Mouse (Mus musculus): Measurements from ENCODE around the gene Pphln1. TPM values are rescaled to one million over a fixed set of nuclear protein-coding genes. Genes with fewer than 3 reads are reported as not detected.

The Pphln1 gene
- polyA plus RNA-seq, 1 experiment = 28.2 TPM

DNA sequence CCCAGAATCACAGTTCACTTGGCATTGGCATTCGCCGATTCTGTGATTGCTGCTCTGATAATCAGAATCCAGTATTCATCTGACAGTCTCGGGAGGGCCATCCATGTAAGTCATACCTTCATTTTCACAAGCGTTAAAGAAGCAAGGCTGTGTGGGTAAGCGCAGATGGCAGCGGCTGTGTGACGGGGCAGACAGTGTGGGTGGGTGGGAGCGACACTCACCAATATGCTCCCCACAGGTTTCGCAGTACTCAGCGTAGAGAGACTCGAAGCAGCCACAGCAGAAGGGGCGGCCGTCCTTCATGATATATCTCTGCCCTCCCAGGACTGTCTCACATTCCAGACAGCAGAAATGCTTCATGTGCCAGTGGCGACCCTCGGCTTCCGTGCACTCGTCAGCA is 106.7 kb downstream of the Pphln1 start:
- Histone ChIP-seq H3K4me3 (ENCODE audit: insufficient read depth, poor library complexity, severe bottlenecking) (no peak overlapping the region), H3K79me2 (ENCODE audit: control insufficient read depth, insufficient read depth) (no peaks in the 10 kb centered on the region), H3K27me3 (ENCODE audit: control insufficient read depth, insufficient read depth, insufficient read length) (no peaks in the 10 kb centered on the region), H3K79me3 (ENCODE audit: low read depth) (no peaks in the 10 kb centered on the region), H3K36me3 (ENCODE audit: control insufficient read depth, insufficient read depth) (peaks cover 21% of the 10 kb centered on the region), H3ac (ENCODE audit: control insufficient read depth, insufficient read length, low read depth) (no peak overlapping the region)
- TF ChIP-seq MYOG (IDR thresholded peaks at IDR 0.05; ENCODE audit: control insufficient read depth, extremely low read depth, insufficient read length) (no peak), FOSL1 (IDR thresholded peaks at IDR 0.05; ENCODE audit: insufficient read depth, low read length, poor library complexity, severe bottlenecking) (no peak), CEBPB (IDR thresholded peaks at IDR 0.05; ENCODE audit: low read depth) (no peak), MYOD1 (IDR thresholded peaks at IDR 0.05; ENCODE audit: control insufficient read depth, insufficient read length, low read depth) (no peak), MAX (IDR thresholded peaks at IDR 0.05) (no peak), USF1 (IDR thresholded peaks at IDR 0.05; ENCODE audit: low read depth) (no peak), CTCF (IDR thresholded peaks at IDR 0.05; ENCODE audit: control insufficient read depth, insufficient read depth, insufficient read length) (no peak)

DNA sequence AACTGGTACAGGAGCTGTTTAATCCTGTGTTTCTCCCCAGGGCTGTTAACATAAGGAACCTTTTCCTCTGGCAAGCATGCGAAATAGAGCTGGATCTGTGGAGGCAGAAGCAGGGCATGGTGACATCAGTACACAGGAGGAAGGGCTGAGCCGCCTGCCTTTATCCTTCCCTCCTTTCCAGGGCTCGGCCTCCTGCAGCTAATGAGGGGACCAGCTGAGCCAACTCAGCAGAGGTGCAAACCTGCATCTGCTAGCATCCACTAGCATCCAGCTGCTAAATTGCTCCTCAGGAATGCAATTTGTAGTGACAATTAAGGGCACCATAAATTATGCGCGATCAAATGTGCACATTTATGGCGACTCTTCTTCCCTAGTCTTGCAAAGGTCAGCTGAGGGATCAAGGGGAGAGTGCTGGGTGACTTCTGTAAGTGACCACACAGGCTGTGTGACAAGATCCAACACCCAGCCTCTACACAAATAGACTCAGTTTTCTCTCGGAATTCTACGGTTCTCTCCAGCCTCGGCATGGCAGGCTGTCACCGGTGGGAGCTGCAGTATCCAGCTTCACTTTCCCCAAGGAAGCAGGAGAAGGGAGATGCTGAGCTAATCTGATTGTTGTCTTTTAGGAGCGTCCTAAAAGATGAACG is 112.7 kb downstream of the Pphln1 start:
- no peaks in the 10 kb centered on the region for H3K36me3 ChIP-seq (ENCODE audit: control insufficient read depth, insufficient read depth)
- H3K4me3 ChIP-seq (ENCODE audit: insufficient read depth, poor library complexity, severe bottlenecking) = no peak overlapping the region
- H3K27me3 ChIP-seq (ENCODE audit: control insufficient read depth, insufficient read depth, insufficient read length) = no peaks in the 10 kb centered on the region
- no peak for TF ChIP-seq CTCF (IDR thresholded peaks at IDR 0.05; ENCODE audit: control insufficient read depth, insufficient read depth, insufficient read length)
- TF ChIP-seq MAX (IDR thresholded peaks at IDR 0.05) = no peak
- no peak for TF ChIP-seq USF1 (IDR thresholded peaks at IDR 0.05; ENCODE audit: low read depth)
- TF ChIP-seq MYOG (IDR thresholded peaks at IDR 0.05; ENCODE audit: control insufficient read depth, extremely low read depth, insufficient read length) = no peak
- no peak for TF ChIP-seq FOSL1 (IDR thresholded peaks at IDR 0.05; ENCODE audit: insufficient read depth, low read length, poor library complexity, severe bottlenecking)
- TF ChIP-seq CEBPB (IDR thresholded peaks at IDR 0.05; ENCODE audit: low read depth) = no peak
- TF ChIP-seq MYOD1 (IDR thresholded peaks at IDR 0.05; ENCODE audit: control insufficient read depth, insufficient read length, low read depth) = no peak
- H3ac ChIP-seq (ENCODE audit: control insufficient read depth, insufficient read length, low read depth) = no peak overlapping the region
- no peaks in the 10 kb centered on the region for H3K79me2 ChIP-seq (ENCODE audit: control insufficient read depth, insufficient read depth)
- H3K79me3 ChIP-seq (ENCODE audit: low read depth) = no peaks in the 10 kb centered on the region

DNA sequence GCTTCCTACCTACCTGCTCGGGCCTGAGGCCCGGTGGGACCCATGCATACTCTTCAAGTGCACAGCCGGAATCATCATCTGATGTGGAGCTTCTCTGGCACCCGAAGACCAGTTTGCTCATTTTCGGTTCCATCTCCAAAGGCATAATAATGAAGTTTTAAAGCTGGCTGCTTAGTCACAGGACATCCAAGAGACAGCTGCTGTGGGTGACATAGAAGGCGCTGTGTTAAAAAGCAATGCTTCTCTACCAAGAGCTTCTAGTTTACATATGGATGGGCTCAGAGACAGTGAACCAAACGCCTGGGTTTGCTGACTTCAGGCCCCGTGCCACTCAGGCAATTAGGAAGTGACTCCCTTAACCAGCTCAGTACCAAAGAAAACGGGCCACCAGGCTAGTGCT is 114.3 kb downstream of the Pphln1 start:
- H3K79me3 ChIP-seq (ENCODE audit: low read depth) = no peaks in the 10 kb centered on the region
- no peaks in the 10 kb centered on the region for H3K27me3 ChIP-seq (ENCODE audit: control insufficient read depth, insufficient read depth, insufficient read length)
- H3K79me2 ChIP-seq (ENCODE audit: control insufficient read depth, insufficient read depth) = no peaks in the 10 kb centered on the region
- no peaks in the 10 kb centered on the region for H3K36me3 ChIP-seq (ENCODE audit: control insufficient read depth, insufficient read depth)
- H3K4me3 ChIP-seq (ENCODE audit: insufficient read depth, poor library complexity, severe bottlenecking) = no peak overlapping the region
- no peak overlapping the region for H3ac ChIP-seq (ENCODE audit: control insufficient read depth, insufficient read length, low read depth)
- no peak for TF ChIP-seq MYOG (IDR thresholded peaks at IDR 0.05; ENCODE audit: control insufficient read depth, extremely low read depth, insufficient read length)
- no peak for TF ChIP-seq CEBPB (IDR thresholded peaks at IDR 0.05; ENCODE audit: low read depth)
- TF ChIP-seq USF1 (IDR thresholded peaks at IDR 0.05; ENCODE audit: low read depth) = no peak
- TF ChIP-seq MAX (IDR thresholded peaks at IDR 0.05) = no peak
- no peak for TF ChIP-seq CTCF (IDR thresholded peaks at IDR 0.05; ENCODE audit: control insufficient read depth, insufficient read depth, insufficient read length)

DNA sequence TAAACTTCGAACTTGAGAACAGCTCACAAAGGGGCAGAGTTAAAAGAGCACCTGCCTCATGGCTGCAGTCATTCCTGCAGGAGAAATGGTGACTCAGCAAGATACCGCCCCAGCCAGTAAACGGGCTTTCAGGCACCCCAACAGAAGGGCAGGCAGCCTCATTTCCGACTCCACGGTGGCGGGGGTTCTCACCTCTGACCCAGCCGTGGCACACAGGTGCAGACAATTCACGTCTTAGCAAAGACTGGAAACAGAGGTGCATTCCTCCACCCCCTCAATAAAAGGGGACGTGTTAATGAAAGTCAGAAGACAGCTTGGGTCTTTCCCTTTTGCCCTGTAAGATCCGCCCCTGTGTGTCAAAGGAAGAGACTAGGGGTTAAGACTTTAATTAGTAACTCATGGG is 115.8 kb downstream of the Pphln1 start:
- TF ChIP-seq CEBPB (IDR thresholded peaks at IDR 0.05; ENCODE audit: low read depth) (no peak), FOSL1 (IDR thresholded peaks at IDR 0.05; ENCODE audit: insufficient read depth, low read length, poor library complexity, severe bottlenecking) (no peak), MYOD1 (IDR thresholded peaks at IDR 0.05; ENCODE audit: control insufficient read depth, insufficient read length, low read depth) (no peak), USF1 (IDR thresholded peaks at IDR 0.05; ENCODE audit: low read depth) (no peak)
- Histone ChIP-seq H3K36me3 (ENCODE audit: control insufficient read depth, insufficient read depth) (no peaks in the 10 kb centered on the region), H3K27me3 (ENCODE audit: control insufficient read depth, insufficient read depth, insufficient read length) (no peaks in the 10 kb centered on the region), H3K79me2 (ENCODE audit: control insufficient read depth, insufficient read depth) (no peaks in the 10 kb centered on the region), H3K4me3 (ENCODE audit: insufficient read depth, poor library complexity, severe bottlenecking) (no peak overlapping the region), H3ac (ENCODE audit: control insufficient read depth, insufficient read length, low read depth) (no peak overlapping the region), H3K79me3 (ENCODE audit: low read depth) (no peaks in the 10 kb centered on the region)

DNA sequence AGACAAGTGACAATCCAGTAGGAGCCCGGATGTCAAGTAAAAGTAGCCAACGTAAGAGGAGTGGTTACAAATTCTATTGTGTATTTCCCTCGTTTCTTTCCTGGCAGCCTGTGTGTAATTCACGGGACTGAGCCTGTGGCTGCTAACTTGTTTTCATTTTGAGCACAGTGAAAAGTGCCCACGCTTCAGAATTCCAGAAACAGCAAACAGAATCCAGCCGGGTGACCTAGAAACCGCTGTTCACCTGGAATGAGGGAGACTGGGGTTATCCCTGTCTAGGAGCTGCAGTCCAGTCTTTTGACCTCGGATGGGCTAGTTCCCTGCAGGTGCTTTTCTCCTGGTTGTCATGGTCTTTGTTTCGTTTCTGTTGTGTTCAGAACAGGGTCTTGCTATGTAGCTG is 117.2 kb downstream of the Pphln1 start:
- H3K4me3 ChIP-seq (ENCODE audit: insufficient read depth, poor library complexity, severe bottlenecking) = no peak overlapping the region
- no peaks in the 10 kb centered on the region for H3K79me2 ChIP-seq (ENCODE audit: control insufficient read depth, insufficient read depth)
- no peak overlapping the region for H3ac ChIP-seq (ENCODE audit: control insufficient read depth, insufficient read length, low read depth)
- no peaks in the 10 kb centered on the region for H3K27me3 ChIP-seq (ENCODE audit: control insufficient read depth, insufficient read depth, insufficient read length)
- no peaks in the 10 kb centered on the region for H3K36me3 ChIP-seq (ENCODE audit: control insufficient read depth, insufficient read depth)
- no peak for TF ChIP-seq MYOD1 (IDR thresholded peaks at IDR 0.05; ENCODE audit: control insufficient read depth, insufficient read length, low read depth)
- TF ChIP-seq USF1 (IDR thresholded peaks at IDR 0.05; ENCODE audit: low read depth) = no peak
- TF ChIP-seq CTCF (IDR thresholded peaks at IDR 0.05; ENCODE audit: control insufficient read depth, insufficient read depth, insufficient read length) = no peak
- TF ChIP-seq FOSL1 (IDR thresholded peaks at IDR 0.05; ENCODE audit: insufficient read depth, low read length, poor library complexity, severe bottlenecking) = no peak
- no peak for TF ChIP-seq CEBPB (IDR thresholded peaks at IDR 0.05; ENCODE audit: low read depth)
- no peak for TF ChIP-seq MYOG (IDR thresholded peaks at IDR 0.05; ENCODE audit: control insufficient read depth, extremely low read depth, insufficient read length)
- TF ChIP-seq MAX (IDR thresholded peaks at IDR 0.05) = no peak
- no peaks in the 10 kb centered on the region for H3K79me3 ChIP-seq (ENCODE audit: low read depth)

DNA sequence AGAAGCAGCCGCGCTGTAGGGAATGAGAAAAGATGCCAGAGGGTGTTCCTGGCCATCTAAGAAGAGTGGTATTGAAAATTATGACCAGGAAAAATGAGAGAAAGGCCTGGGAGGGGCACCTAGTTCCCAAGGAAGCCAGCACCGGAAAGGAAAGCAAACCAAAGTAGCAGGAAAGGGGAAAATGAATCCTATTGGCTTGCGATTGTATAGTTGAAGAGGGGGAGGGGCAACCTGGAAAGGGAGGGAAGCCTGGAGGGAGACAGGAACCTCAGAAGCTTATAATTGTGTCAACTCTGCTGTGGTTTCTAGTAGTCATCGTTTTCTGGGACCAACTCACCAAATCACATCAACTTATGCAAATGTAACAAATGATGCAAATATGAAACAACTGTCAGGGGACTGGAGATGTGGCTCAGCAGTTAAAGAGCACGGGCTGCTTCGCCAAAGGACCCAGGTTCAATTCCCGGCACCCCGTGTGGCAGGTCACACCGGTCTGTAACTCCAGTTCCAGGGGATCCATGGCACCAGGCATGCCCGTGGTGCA is 118.9 kb downstream of the Pphln1 start:
- H3ac ChIP-seq (ENCODE audit: control insufficient read depth, insufficient read length, low read depth) = no peak overlapping the region
- H3K27me3 ChIP-seq (ENCODE audit: control insufficient read depth, insufficient read depth, insufficient read length) = no peaks in the 10 kb centered on the region
- no peak overlapping the region for H3K4me3 ChIP-seq (ENCODE audit: insufficient read depth, poor library complexity, severe bottlenecking)
- no peaks in the 10 kb centered on the region for H3K79me3 ChIP-seq (ENCODE audit: low read depth)
- no peak for TF ChIP-seq MYOG (IDR thresholded peaks at IDR 0.05; ENCODE audit: control insufficient read depth, extremely low read depth, insufficient read length)
- no peaks in the 10 kb centered on the region for H3K79me2 ChIP-seq (ENCODE audit: control insufficient read depth, insufficient read depth)
- H3K36me3 ChIP-seq (ENCODE audit: control insufficient read depth, insufficient read depth) = no peaks in the 10 kb centered on the region

All from C2C12 (cell line).